Mouse (Mus musculus) cortical plate, adult 2 months (tissue): Measurements from ENCODE around the gene Ephb1.

ENCODE experiments used
- CTCF ChIP-seq: fragments of 200-500 bp; IDR thresholded peaks from 2 replicates; pipeline ENCODE4 v1.5.1; 2011; ENCODE audit warnings: mild to moderate bottlenecking, control low read depth, low read length; ENCODE audit not compliant: insufficient read depth; ENCODE audit errors: extremely low read depth
- POLR2A ChIP-seq: fragments of 200-500 bp; IDR thresholded peaks from 2 replicates; pipeline ENCODE4 v1.6.1; 2011; ENCODE audit warnings: mild to moderate bottlenecking, low read length, control low read depth; ENCODE audit not compliant: insufficient read depth; ENCODE audit errors: extremely low read depth

DNA sequence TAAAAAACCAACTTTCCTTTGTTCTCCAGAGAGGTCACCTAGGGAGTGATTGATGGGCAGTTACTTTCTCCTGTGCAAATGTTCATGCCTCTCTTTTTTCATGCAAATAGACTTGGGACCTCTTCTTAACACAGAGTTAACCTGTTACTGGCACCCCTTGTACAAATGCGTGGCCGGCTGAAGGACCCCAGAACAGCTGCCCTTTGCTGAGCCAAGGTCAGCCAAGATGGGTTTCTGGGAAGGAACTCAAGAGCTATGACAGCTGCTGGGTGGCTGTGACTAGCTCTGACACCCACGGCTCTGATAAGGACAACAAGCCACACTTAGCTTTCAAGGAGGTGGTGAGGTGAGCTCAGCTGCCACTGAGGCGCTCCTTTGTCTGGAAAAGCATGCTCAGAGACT is 92.4 kb downstream of the Ephb1 start:
- TF ChIP-seq CTCF (no peak), POLR2A (no peak)
